Mouse (Mus musculus) neural tube, embryonic 11.5 days (tissue): ENCODE data around the gene Pea15a. TPM values are rescaled to one million over a fixed set of nuclear protein-coding genes. Genes with fewer than 3 reads are reported as not detected.
A peak's percentile ranks its signal among the peaks of the same experiment; 100 is the strongest.

ENCODE experiments used
- ATAC-seq: fragments of 200-750 bp; cut with Nextera tagmentation; 2 replicates; pipeline ENCODE4 v1.8.0; 2017; ENCODE audit warnings: moderate number of reproducible peaks, mild to moderate bottlenecking, moderate TSS enrichment, moderate library complexity; ENCODE audit not compliant: insufficient read depth, low FRiP score, low TSS enrichment
- DNase-seq: peaks from one replicate; pipeline ENCODE4 v3.0.0-alpha.2; 2015; ENCODE audit warnings: low spot score
- H3K27ac ChIP-seq: fragments of 300-500 bp; sonication (generic); 2 replicates; pipeline ENCODE4 v1.5.1; 2014; ENCODE audit warnings: low read depth, mild to moderate bottlenecking, low read length
- H3K27me3 ChIP-seq: fragments of 300-500 bp; sonication (generic); 2 replicates; pipeline ENCODE4 v1.6.1; 2014; ENCODE audit warnings: mild to moderate bottlenecking, low read length, mixed read lengths; ENCODE audit not compliant: control insufficient read depth, insufficient read depth
- H3K36me3 ChIP-seq: fragments of 300-500 bp; sonication (generic); 2 replicates; pipeline ENCODE4 v1.6.1; 2014; ENCODE audit warnings: mild to moderate bottlenecking, low read length, moderate library complexity, mixed read lengths; ENCODE audit not compliant: control insufficient read depth, insufficient read depth
- H3K4me1 ChIP-seq: fragments of 300-500 bp; sonication (generic); 2 replicates; pipeline ENCODE4 v1.6.1; 2014; ENCODE audit warnings: low read length, mixed read lengths; ENCODE audit not compliant: control insufficient read depth, insufficient read depth
- H3K4me2 ChIP-seq: fragments of 300-500 bp; sonication (generic); 2 replicates; pipeline ENCODE4 v1.6.1; 2014; ENCODE audit warnings: low read depth, mild to moderate bottlenecking, moderate library complexity
- H3K4me3 ChIP-seq: fragments of 300-500 bp; sonication (generic); 2 replicates; pipeline ENCODE4 v1.5.1; 2014; ENCODE audit warnings: low read depth, low read length
- H3K9ac ChIP-seq: fragments of 300-500 bp; sonication (generic); 2 replicates; pipeline ENCODE4 v1.6.1; 2014; ENCODE audit warnings: mild to moderate bottlenecking, low read length
- H3K9me3 ChIP-seq: fragments of 300-500 bp; sonication (generic); 2 replicates; pipeline ENCODE4 v1.6.1; 2016; ENCODE audit warnings: low read length; ENCODE audit not compliant: control insufficient read depth
- WGBS: fragments of 180-500 bp; shearing (Covaris S2); extraction: QIAGEN DNeasy Blood & Tissue Kit; methylation state at CpG from one replicate; pipeline ENCODE4 v1.1.7; 2014; 5-methylcytosine and 5-hydroxymethylcytosine counted together
- polyA plus RNA-seq: library from polyadenylated mRNA; unstranded; fragments of >200 nt; fragmentation: Nextera tagmentation; extraction: Ambion mirVana; gene quantifications from 2 replicates; pipeline ENCODE4 v1.2.1, GENCODE M21; 2014

The Pea15a gene
- polyA plus RNA-seq, 1 experiment from 2014 or later = 272 TPM

GRCm38 (mm10) chr1:172201967-172202880, 4.4 kb downstream of the Pea15a start:
- H3K36me3 ChIP-seq = peaks cover 6% of the 10 kb centered on the region; the same call in 1 of the 2 replicates

GRCm38 (mm10) chr1:172200871-172201447, 5.6 kb downstream of the Pea15a start:
- Histone ChIP-seq H3K36me3 (peaks cover 6% of the 10 kb centered on the region; the same call in 1 of the 2 replicates), H3K9ac (0 out of 2 replicates have a peak overlapping the region, but pooled peaks have one; percentile 32), H3K27me3 (no peaks in the 10 kb centered on the region), H3K27ac (peak overlapping the region; percentile 89), H3K9me3 (no peaks in the 10 kb centered on the region), H3K4me1 (peaks cover 39% of the 10 kb centered on the region), H3K4me3 (no peak overlapping the region), H3K4me2 (peak overlapping the region; percentile 32)
- peak; percentile 64 for DNase-seq
- 34% methylated on average over 7 of the region's 7 CpGs for WGBS
- peak; percentile 48 for ATAC-seq

More at GRCm38 (mm10) chr1:172201967-172202880, 4.4 kb downstream of the Pea15a start:
- peak overlapping the region; percentile 89 for H3K27ac ChIP-seq
- H3K4me3 ChIP-seq = no peak overlapping the region; the same call in 1 of the 2 replicates
- DNase-seq = peak; percentile 70
- peak; percentile 11 for ATAC-seq
- H3K9me3 ChIP-seq = no peaks in the 10 kb centered on the region
- WGBS = 12% methylated on average over 14 of the region's 14 CpGs
- H3K4me1 ChIP-seq = peaks cover 45% of the 10 kb centered on the region
- no peaks in the 10 kb centered on the region for H3K27me3 ChIP-seq
- H3K4me2 ChIP-seq = peak overlapping the region; percentile 39
- peak overlapping the region; percentile 35 for H3K9ac ChIP-seq

DNA sequence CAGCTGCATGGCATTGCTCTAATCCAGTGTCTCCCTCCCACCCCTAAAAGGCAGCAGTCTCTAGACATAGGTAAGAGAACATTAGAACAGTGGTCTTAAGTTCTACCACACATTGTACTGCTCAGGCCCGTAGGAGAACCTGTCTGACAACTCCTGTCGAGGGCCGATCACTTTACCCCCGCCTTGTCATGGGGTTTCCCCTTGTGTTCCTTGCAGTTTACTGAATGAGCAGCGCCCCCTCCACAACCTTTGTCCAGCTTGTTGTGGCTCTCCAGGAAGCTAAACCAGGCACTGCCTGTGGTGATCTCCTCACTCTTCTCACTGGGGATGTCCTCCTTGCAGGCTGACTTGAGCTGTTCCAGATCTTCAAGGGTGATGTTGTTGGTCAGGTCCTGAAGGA, 6.4 kb downstream of the Pea15a start:
- WGBS = 83% methylated on average over 5 of the region's 5 CpGs
- H3K9me3 ChIP-seq = no peaks in the 10 kb centered on the region
- DNase-seq = no peak
- H3K4me3 ChIP-seq = no peak overlapping the region
- H3K9ac ChIP-seq = no peak overlapping the region
- peaks cover 6% of the 10 kb centered on the region; the same call in 1 of the 2 replicates for H3K36me3 ChIP-seq
- ATAC-seq = no peak
- H3K27me3 ChIP-seq = no peaks in the 10 kb centered on the region
- no peak overlapping the region for H3K4me2 ChIP-seq
- H3K4me1 ChIP-seq = peaks cover 34% of the 10 kb centered on the region
- H3K27ac ChIP-seq = 0 out of 2 replicates have a peak overlapping the region, but pooled peaks have one; percentile 24

DNA sequence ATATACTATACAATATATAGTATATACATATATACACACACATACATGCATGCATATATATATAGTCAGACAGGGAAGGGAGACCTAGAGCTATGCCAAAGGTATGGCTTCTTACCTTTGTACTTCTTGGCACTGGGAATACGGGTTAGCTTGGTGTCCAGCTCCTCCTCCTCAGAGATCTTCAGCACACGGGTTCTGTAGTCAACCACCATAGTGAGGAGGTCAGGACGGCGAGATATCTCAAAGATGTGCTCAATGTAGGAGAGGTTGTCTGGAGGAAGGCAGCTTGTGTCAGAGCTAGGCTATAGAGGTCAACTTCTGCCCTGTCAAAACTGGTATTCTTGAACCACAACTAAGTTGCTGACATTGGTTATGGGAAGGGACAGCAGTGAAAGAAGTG, 7.6 kb downstream of the Pea15a start:
- Histone ChIP-seq H3K36me3 (peaks cover 9% of the 10 kb centered on the region), H3K27ac (no peak overlapping the region), H3K9ac (no peak overlapping the region), H3K27me3 (no peaks in the 10 kb centered on the region), H3K4me1 (peaks cover 27% of the 10 kb centered on the region), H3K9me3 (no peaks in the 10 kb centered on the region), H3K4me2 (no peak overlapping the region), H3K4me3 (no peak overlapping the region)
- DNase-seq = no peak
- ATAC-seq = no peak
- 91% methylated on average over 4 of the region's 4 CpGs for whole genome bisulfite sequencing

GRCm38 (mm10) chr1:172198316-172198715, 8.3 kb downstream of the Pea15a start:
- DNase-seq = no peak
- WGBS = 90% methylated on average over 7 of the region's 8 CpGs
- Histone ChIP-seq H3K27me3 (no peaks in the 10 kb centered on the region), H3K4me3 (no peak overlapping the region), H3K4me2 (no peak overlapping the region), H3K36me3 (peaks cover 13% of the 10 kb centered on the region), H3K27ac (no peak overlapping the region), H3K9ac (no peak overlapping the region), H3K4me1 (peaks cover 20% of the 10 kb centered on the region), H3K9me3 (no peaks in the 10 kb centered on the region)
- ATAC-seq = no peak

DNA sequence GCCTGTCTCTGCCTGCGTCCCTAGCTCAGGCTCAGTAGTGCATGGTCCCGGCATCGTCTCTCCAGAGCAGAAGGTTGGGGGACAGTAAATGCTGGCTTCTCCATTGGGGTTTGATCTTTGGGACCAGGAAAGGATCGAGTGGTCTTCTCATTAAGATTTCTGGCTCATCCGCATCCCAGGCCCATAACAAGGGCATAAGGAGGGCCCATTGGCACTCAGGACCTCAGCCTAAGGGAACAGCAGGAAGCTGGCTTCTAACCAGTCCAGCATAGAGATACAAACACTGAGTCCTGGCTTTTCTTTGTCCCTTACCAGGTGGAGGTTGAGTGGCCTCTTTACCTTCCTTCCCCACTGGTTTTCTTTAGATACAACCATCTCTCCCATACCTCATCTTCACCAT, 8.8 kb downstream of the Pea15a start:
- Histone ChIP-seq H3K4me3 (no peak overlapping the region), H3K27ac (no peak overlapping the region), H3K9ac (no peak overlapping the region), H3K36me3 (peaks cover 13% of the 10 kb centered on the region), H3K4me2 (no peak overlapping the region), H3K4me1 (peaks cover 20% of the 10 kb centered on the region), H3K27me3 (no peaks in the 10 kb centered on the region), H3K9me3 (no peaks in the 10 kb centered on the region)
- no peak for ATAC-seq
- WGBS = 79% methylated on average over 5 of the region's 5 CpGs
- DNase-seq = no peak

DNA sequence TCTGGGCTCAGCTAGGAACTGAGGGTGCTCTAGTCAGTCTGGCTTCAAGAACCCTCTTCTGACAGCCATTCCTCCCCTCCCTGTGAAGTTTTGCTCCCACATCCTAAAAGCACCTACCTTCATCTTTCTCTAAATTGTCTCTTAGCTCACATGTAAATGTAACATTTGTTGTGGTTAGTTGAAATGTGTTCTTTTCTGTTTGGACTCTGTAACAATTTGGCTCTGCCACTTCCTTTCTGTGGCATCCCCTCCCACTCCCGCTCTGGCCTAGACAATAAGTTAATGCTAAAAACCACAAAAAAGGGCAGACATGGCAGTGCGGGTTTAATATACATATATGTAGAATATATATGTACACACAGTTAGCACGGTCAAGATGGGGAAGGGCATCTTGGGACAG, 9.5 kb downstream of the Pea15a start:
- 93% methylated on average over 3 of the region's 3 CpGs for WGBS
- Histone ChIP-seq H3K4me1 (peaks cover 12% of the 10 kb centered on the region), H3K9ac (no peak overlapping the region), H3K4me3 (no peak overlapping the region), H3K4me2 (no peak overlapping the region), H3K27me3 (no peaks in the 10 kb centered on the region), H3K9me3 (no peaks in the 10 kb centered on the region), H3K27ac (no peak overlapping the region), H3K36me3 (peaks cover 13% of the 10 kb centered on the region)
- no peak for ATAC-seq
- DNase-seq = no peak

- 89% methylated on average over 8 of the region's 8 CpGs for WGBS
- no peaks in the 10 kb centered on the region for H3K9me3 ChIP-seq
- H3K4me3 ChIP-seq = no peak overlapping the region
- ATAC-seq (no peak), DNase-seq (no peak)
- H3K4me2 ChIP-seq = no peak overlapping the region
- H3K27me3 ChIP-seq = no peaks in the 10 kb centered on the region
- H3K4me1 ChIP-seq = no peaks in the 10 kb centered on the region
- H3K9ac ChIP-seq = no peak overlapping the region
- H3K27ac ChIP-seq = no peak overlapping the region
- peaks cover 9% of the 10 kb centered on the region for H3K36me3 ChIP-seq
These were observed 12.2 kb downstream of the Pea15a start for GRCm38 (mm10) chr1:172194435-172194834.
